Mouse (Mus musculus) T-cell, adult 2 months (primary cell): ENCODE measurements around the gene Eef1a2.

ENCODE experiments used
- DNase-seq: peaks from one replicate; pipeline ENCODE4 v3.0.0; 2022; ENCODE audit warnings: low spot score

Gene Eef1a2

DNA sequence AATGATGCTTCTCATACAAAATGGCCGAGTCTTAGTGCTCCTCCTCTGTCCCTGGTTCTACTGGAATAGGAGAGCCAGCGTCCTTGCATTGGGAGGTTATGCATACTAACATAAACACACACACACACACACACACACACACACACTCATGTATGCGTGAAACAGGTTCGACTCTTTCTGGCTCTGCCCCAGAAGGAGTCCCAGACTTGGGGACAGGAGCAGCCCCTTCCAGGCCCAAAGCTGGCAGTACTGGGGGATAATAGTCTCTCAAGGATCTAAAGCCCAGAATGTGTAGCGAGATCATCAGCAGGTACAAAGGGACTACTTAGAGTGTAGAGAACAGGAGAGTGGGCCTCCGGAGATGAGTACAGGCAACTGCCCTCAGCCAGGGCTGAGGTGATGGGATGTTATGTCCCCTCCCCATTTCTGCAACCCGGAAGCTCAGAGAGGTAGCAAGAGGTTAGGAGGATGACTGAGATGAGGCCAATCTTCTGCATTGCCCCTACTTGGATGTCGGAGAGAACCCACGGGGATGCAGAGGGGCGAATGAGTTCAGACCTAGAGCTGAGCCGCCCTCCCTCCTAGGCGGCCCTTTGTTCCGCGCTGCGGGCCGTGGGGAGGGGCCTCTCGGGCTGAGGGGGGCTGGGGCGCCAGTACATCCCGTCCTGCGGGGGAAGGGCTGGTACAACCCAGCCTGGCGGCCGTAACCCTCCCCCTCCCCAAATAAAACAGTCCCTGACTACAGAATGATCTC lies 22.8 kb downstream of the Eef1a2 start:
- no peak for DNase-seq

DNA sequence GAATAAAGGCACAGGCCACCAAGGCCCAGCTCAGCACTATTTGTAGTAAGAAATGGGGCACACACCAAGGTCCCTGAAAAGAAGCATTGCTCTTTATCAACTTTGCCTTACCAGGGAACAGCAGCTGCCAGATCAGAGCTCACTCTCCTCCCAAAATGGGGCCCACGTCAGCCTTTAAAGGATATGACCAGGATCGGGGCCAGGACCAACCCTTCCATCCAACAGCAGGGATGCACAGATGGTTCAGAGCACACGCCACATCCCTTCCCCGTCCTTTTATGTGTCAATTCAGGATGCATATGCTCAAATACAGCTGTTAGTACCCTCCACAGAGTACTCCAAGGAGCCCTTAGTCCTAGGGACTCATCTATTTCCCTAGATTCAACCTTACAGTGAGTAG lies 26.6 kb downstream of the Eef1a2 start:
- no peak for DNase-seq

DNA sequence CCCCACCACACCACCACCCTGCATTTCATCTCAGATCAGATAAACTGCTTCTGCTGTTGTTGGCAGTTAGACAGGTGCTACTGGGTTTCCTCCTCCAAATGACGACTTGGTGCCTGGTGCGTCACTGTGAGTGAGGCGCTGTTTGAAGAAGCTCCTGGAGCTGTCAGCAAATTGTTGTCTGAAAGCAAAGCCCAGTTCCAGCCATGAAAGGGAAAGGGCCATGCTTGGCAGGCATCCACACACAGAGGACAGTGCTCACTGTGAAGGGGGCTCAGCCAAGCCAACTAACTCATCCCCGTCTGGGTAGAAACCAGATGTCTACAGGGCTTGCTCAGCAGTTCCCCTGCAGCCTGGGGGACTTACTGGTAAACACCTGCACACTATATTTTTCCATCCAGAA lies 27.9 kb downstream of the Eef1a2 start:
- no peak for DNase-seq

DNA sequence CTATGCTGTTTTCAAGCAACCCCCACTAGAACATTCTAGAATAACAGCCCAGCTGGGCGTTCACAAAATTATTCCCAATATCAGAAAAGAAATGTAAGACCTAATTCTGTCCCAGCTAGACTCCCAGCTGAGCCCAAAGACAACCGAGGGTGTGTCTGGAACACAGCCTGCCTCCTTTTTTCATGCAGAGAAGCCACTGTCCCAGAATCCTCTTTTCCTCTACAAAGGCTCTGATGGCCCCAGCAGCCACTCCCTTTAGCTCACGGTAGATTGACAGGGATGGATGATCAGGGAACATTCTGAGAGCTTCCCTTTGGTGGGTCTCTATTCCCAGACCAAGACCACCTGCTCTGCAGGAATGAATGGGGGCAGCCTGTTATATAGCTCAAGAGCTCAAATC lies 29.0 kb downstream of the Eef1a2 start:
- DNase-seq = no peak

DNA sequence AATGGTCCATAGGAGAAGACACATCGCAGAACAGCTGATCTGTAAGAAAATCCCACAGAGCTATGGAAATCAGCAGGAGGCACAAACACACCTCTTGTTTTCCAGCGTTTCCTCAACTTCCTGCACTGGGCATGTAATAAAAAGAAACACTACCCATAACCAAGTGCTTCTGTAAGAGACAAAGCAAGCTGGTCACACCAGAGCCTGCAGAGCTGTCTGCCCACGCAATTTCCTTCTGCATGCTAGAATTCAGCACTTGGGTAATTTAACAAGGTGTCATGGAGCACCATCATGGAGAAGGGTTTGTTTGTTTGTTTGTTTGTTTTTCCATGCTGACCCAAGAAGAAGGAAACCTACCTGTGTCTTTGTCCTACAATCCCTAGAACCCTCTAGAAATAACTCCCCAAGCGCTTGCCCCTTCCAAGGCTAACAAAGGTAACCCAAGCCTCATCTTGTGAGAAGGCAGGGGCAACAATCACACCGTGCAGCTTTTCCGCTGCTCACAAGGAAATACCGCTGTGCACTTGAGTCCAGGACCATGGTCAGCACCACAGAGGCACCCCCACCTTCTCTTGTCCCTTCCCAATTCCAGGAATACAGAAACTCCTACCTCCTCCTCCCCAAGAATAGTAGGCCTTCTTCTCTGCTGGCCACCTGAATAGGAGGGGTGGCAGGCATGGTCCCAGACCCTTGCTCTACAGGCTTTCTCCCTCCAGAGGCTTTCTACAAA lies 30.9 kb downstream of the Eef1a2 start:
- no peak for DNase-seq

DNA sequence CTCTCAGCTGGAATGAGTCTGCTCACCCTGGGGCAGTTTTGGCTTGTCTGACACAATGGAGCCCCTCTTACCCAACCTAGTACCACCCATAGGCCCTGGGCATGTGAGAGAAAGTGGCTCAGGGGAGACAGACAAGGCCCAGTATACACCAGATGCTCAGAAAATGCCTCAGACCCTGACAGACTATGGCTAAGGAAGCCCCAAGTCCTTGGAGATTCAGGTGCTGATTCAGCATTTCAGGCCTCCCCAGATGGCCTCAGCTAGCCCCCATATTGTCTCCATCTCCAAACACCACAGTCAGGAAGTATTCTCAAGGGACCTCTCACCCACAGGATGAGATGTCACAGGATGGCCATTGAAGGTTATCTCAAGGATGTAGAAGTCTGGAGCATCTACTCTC lies 34.2 kb downstream of the Eef1a2 start:
- no peak for DNase-seq

DNA sequence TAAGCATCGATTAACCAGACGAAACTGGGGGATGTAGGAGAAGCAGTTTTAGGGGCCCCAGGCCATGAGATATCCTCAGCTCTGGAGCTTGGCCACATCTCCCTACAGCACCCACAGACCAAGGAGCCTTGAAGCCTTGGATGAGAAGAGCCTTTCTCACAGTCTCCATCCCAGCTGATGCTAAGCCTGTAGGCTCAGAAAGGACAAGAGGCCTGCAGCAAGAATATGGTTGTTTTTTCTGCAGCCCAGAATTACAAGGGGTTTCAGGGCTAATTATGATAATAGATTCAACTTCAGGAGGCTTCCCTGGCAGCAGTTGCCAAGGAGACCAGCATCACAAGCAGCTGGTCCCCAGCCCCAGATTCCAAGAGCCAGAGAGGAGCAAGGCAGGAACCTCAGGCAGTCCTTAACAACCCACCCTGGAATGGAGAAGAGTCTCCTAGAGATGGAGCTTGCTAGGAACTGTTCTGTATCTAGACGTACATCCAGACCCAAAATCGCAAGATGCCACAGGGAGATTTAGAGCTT lies 35.8 kb downstream of the Eef1a2 start:
- DNase-seq = no peak

DNA sequence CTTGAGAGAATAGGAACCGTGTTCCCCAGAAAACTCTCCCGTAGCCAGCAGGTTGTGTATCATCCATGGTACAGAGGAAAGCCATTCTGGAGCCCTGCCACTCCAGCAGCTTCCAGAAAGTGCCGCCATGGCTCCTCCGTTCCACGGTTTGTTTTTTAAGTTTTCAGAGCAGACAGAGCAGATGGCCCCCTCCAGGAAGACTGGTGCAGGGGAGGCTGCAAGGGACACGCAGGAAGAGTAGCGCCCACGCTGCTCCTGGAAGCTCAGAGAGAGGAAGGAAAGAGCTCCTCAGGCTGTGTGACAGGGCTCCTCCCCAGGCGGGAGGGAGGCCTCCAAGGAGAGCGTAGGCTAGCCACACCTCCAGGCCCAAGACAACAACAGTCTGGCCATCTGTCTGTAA lies 36.9 kb downstream of the Eef1a2 start:
- no peak for DNase-seq

DNA sequence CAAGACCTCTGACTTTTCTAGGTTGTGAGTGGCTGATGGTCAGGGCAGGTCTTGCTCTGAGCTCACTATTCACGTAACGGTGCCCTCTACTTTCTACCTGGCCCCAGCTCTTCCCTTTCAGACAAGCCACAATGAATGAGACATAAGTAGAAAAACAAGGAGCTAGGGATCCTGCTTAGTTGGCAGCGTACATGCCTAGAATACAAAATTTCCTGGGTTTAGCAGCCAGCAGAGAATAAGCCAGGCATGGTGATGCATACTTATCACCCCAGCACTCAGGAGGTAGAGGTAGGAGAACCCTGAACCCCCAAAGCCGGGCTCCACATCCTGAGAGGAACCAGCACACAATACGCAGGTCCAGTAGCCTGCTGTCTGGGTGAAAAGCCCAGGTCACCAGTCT lies 40.4 kb downstream of the Eef1a2 start:
- no peak for DNase-seq

DNA sequence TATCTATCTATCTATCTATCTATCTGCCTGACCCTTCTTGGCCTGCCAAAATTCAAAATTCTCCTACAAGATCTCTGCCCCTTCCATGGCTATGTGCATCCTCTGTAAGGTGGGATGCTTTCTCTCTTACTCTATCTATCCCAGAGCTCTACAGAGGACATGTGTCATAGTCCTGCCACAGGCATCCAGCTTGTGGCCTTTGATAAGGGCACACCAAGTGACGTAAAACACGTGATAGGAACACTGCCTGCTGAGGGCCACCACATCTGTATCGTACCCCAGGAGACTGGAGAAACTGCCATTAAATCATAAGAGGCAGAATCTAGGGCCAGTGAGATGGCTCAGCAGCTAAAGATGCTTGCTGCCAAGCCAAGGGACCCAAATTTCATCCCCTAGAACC lies 41.4 kb downstream of the Eef1a2 start:
- DNase-seq = no peak

DNA sequence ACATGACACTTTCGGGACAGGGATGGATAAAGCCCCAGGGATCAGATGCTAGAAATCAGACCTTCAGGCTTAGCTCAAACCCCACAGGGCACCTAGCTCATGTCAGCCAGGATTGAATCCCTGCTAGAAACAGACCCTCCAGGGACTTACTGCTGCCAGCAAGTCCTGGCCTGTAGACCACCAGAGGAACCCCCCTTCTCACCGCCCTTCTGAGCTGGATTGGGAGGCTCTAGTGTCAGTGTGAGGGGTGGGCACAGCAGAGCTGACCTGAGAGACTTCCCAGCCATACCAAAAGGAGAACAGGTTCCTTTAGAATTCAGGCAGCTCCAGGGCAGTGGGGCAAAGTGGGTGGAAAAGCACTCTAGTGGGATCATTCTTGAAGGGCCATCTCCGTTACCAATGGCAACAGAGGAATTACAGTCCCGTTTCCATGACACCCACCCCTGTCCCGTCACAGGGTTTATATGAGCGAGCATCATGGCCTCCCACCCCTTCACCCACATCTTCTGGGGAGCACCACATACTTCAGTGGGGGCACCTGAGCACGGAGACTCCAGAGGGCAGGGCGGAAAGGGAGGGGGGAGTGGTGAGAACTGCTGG lies 43.0 kb downstream of the Eef1a2 start:
- DNase-seq = no peak

DNA sequence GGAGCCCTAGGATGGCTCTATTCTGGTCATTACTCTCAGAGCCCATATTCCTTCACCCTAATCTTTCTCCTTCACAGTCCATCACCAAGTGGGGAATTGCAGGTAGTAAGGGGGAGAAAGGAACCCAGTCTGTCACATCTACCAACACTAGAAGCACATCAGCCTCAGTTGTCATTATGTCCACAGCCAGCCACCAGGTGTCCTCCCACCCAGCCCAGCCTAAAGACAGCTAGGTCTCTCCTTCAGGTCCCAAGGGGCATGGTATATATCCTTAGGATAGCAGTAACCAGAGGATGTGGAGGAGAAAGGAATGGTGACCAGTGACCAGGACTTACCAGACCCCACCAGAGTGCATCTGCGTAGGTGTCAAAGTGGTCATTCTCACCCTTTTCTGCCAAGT lies 45.1 kb downstream of the Eef1a2 start:
- no peak for DNase-seq

DNA sequence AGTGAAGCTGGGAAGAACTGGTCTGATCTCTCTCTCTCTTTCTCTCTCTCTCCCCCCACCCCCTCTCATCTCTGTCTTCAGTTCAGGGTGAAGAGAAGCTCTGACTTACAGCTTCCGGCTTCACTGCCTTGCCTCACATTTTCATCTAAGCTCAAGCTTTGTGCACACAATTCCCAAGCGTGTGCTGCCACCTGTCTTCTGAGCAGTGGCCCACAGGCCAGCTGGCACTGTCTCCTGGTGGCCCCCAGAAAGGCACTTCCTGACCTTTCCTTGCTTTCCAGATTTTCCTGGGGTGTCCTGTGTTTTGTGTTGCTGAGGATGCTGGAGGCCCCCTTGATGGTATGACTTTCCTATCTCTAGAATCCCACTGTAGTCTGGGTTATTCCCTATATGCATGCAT lies 52.7 kb downstream of the Eef1a2 start:
- no peak for DNase-seq

DNA sequence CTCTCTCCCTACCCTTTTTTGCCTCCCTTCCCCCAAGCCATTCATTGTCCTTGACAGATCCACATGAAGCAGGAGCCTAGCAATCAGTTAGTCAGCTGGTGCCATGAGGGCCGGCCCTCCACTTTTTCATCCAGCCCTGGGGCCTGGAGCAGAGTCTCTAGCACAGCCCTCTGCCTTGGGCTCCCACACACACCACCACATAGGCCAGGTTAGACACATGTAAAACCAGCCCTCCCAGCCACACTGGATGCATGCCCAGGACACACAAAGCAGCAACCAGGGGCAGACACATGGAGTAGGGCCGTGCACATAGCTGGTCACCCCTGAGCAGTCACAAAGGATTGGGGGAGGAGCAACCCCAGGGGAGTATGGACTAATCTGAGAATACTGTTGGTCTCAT lies 54.7 kb downstream of the Eef1a2 start:
- DNase-seq = no peak

DNA sequence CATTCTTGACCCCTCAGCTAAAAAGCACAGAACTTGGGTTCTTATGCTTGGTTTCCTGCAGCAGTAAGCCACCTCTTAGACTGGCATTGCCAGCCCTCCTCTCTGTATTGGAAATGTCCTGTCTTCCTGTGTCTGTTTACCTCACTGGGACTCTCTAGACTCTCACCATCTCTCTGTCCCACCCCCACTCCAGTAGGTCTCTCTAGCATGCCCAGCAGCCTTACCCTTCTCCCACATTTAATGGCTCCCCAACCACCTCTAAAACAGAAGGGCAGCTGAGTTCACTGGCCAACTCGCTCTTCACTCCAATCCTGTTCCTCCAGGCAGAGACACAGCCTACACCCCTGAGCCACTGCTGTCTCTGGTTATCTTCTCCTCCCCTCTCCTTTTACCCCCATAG lies 55.2 kb downstream of the Eef1a2 start:
- no peak for DNase-seq

DNA sequence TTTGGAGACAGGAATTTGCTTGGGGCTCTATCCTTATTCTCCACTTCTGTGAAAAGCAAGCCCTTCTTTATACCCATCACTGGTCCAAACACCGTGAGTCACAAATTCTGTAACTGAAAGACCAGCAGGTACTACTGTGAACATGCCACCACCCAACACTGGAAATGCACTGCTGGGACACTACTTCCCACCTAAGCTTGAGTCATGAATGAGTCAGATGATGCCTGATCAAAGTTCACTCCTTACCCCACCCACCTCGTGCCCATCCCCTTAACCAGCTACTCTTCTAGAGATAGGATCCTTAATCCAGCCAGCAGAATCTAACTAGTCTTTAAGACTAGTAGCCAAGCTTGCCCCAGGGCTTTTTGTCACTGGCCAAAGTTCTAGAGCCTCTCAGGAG lies 56.7 kb downstream of the Eef1a2 start:
- DNase-seq = no peak
